In the genomic region with DNA sequence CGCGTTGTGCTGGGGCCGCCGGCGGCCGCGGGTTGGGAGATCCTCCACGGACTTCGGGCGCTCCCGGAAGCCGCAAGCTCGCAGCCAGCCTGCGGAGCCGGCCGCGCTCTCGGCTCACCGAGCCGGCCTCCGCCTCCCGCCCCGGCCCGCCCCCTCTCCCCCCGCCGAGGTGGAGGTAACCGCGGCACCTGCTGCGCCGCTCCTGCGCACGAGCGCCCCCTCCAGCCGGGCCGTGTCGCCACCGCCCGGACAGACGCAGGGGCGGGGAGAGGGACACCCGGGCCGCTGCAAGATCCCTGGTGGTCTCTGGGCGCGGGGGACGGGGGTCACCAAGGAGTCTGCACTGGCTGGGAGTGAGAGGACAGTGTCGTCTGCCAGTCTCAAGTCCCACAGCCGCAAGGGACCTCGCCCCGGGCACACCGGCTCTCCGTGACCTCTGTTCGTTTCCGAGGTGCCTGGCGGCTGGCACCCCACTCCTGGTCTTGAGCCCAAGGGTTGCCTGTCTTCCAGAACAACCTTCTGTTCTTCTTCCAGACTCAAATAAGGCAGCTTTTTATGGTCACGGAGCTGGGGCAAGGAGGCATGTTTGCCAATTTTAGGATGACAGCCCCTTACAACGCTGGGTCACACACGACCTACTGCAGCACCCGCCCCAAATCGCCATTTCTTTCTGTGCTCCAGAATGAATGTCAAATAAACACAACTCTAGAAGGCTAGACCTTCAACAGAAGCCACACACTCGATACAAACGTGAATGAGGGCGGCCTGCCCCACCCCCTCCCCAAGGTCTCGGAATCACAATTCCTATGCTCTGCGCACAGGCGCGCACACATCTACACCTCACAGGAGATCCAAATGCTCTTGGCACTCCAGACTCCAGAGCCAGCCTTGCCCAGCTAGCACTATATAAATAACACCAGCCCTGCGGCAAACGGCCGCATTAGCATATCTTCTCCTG, we compare ENCODE assay signal across 8 mouse cellular contexts. TPM values are rescaled to one million over a fixed set of nuclear protein-coding genes. Genes with fewer than 3 reads are reported as not detected.
DNase-seq lines count a peak whose midpoint lies in the region; ATAC-seq lines count a peak whose summit lies in the region.

A gene (minus strand): TSS at position 55 of the 958 bp plus-strand sequence.

- H3K27me3 ChIP-seq in forebrain, embryonic 15.5 days, result no peaks in the 10 kb centered on the region
- H3K27me3 ChIP-seq in lung, embryonic 15.5 days, result peaks cover 16% of the 10 kb centered on the region

- WGBS in forebrain, embryonic 15.5 days, result 1% methylated on average over 60 of the region's 69 CpGs
- WGBS in lung, embryonic 15.5 days, result 2% methylated on average over 52 of the region's 69 CpGs

- peak; percentile 72 for ATAC-seq in forebrain, embryonic 15.5 days (replicated peaks)
- peak; percentile 73 for ATAC-seq in lung, embryonic 15.5 days (ENCODE audit: borderline replicate concordance, extremely low read depth, low FRiP score, low TSS enrichment)

- H3K4me2 ChIP-seq in forebrain, embryonic 15.5 days (replicated peaks), result peak within 1 kb of the TSS; percentile 70
- H3K4me2 ChIP-seq in lung, embryonic 15.5 days, result peak within 1 kb of the TSS; percentile 84

- peak; percentile 59 for DNase-seq in ES-CJ7 (ENCODE audit: low read depth, low spot score)
- peak; percentile 86 for DNase-seq in cerebellum, adult 11-12 months
- peak; percentile 84 to 87 for DNase-seq in heart, postnatal 14 days
- peak; percentile 45 to 65 for DNase-seq in layer of hippocampus, adult 18-20 months (ENCODE audit: low spot score in 2 of 2)
- peak; percentile 75 for DNase-seq in ovary, postnatal 36 days (ENCODE audit: low spot score)
- peak; percentile 86 for DNase-seq in thymus, postnatal 14 days

- peak within 1 kb of the TSS; percentile 93 for H3K4me3 ChIP-seq in forebrain, embryonic 15.5 days
- H3K4me3 ChIP-seq in lung, embryonic 15.5 days, result peak within 1 kb of the TSS; percentile 72

- no peaks in the 10 kb centered on the region for H3K9me3 ChIP-seq in forebrain, embryonic 15.5 days
- H3K9me3 ChIP-seq in lung, embryonic 15.5 days, result no peaks in the 10 kb centered on the region

- peak within 1 kb of the TSS; percentile 82 for H3K27ac ChIP-seq in forebrain, embryonic 15.5 days (replicated peaks)
- H3K27ac ChIP-seq in lung, embryonic 15.5 days, result peak within 1 kb of the TSS; percentile 76

- H3K4me1 ChIP-seq in forebrain, embryonic 15.5 days, result peaks cover 44% of the 10 kb centered on the region
- H3K4me1 ChIP-seq in lung, embryonic 15.5 days, result peaks cover 39% of the 10 kb centered on the region

- no peaks in the 10 kb centered on the region for H3K36me3 ChIP-seq in forebrain, embryonic 15.5 days
- H3K36me3 ChIP-seq in lung, embryonic 15.5 days, result no peaks in the 10 kb centered on the region

- intact Hi-C loops in heart, postnatal 14 days (cut with DNase I), result loop anchor here (2.0 kb wide), 1 partner anchor 159 kb away; no protein-coding TSS in a partner anchor

- H3K9ac ChIP-seq in forebrain, embryonic 15.5 days (replicated peaks), result peak within 1 kb of the TSS; percentile 83
- peak within 1 kb of the TSS; percentile 56 for H3K9ac ChIP-seq in lung, embryonic 15.5 days

RNA-seq across cellular contexts. Expression of the gene that starts here (rescaled TPM):
- 10.9 and 11.3 TPM in 2 replicates for polyA plus RNA-seq in forebrain, embryonic 15.5 days (2015; fragmentation: Nextera tagmentation; extraction: Ambion mirVana)
- 10 to 100 TPM in 1 of 2 experiments, 1 to 10 TPM in 1; 7.4 to 10.8 TPM for total RNA-seq in heart, postnatal 14 days (2021)
- 10 to 100 TPM; 31.9 to 33.0 TPM for total RNA-seq in layer of hippocampus, adult 18-20 months (2021)
- polyA plus RNA-seq in lung, embryonic 15.5 days (2015; fragmentation: Nextera tagmentation; extraction: Ambion mirVana), result 4.1 and 4.4 TPM in 2 replicates

Comparison
In these comparisons a context has a peak if more than half of its experiments do, and no peak if none do; other contexts are left out.
1. Peak in every context shown above with its lines: DNase-seq, ATAC-seq, H3K4me3 ChIP-seq and H3K27ac ChIP-seq.